ENCODE assay signal across 8 mouse cellular contexts in the genomic region with DNA sequence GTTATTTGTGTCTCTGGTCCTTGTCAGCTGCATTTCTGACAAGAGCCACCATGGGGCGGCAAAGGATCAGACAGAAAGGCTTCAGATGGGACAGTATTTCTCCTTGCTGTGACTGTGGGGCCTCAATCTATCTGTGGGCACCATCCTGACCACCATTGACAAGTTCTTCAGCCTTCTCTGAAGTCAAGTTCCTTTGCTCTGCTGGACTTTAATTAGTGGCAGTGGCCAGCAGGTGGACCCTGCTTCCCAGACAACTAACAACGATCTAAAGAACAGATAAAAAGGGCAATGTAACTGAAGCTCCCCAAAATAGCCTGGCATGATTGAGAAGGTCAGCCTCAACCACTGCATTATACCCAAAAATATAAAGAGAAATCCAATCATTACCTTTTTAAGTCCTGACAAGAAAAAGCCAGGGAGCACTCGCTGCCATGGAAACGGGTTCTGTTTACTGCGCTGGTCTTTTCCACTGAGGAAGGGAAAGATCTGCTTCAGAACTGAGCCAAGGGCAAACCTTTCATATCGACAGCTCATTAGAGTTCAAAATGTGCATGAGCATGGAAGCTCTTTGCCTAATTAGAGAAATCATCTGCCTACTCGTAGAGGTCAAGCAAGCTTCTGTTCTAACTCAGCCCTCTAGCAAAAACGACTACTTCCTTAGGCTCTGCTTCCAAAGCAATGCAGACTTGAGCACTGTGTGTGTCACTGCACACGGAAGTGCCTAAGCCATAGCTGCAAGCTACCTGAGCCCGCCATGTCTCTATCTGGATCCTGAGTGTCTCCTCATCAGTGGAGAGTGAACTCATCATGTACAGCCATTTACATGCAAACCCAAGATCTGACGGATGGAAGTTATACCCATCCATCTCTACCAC.
DNase-seq lines count a peak whose midpoint lies in the region; ATAC-seq and TF ChIP-seq lines count a peak whose summit lies in the region.

No protein-coding gene starts in this region.

- no peak for ATAC-seq in lung, postnatal 0 days
- ATAC-seq in forebrain, embryonic 13.5 days: peak; percentile 75

- 73% methylated on average over 11 of the region's 11 CpGs for WGBS in lung, postnatal 0 days
- WGBS in lung, adult 2 months: 71% methylated on average over 11 of the region's 11 CpGs
- 69% methylated on average over 11 of the region's 11 CpGs for WGBS in forebrain, embryonic 13.5 days

- DNase-seq in lung, postnatal 0 days (ENCODE audit: low spot score): no peak
- no peak for DNase-seq in lung, adult 2 months
- peak; percentile 76 for DNase-seq in brain, embryonic 14.5 days (ENCODE audit: low read depth)
- DNase-seq in left cerebral cortex, adult 18-20 months (ENCODE audit: low spot score in 2 of 2): peak; percentile 26 to 40
- no peak for DNase-seq in urinary bladder, postnatal 10 days (ENCODE audit: low spot score)
- DNase-seq in lung, postnatal 14 days: no peak
- no peak for DNase-seq in thymus, postnatal 36 days

- H3K9me3 ChIP-seq in lung, postnatal 0 days (ENCODE audit: low read length): no peaks in the 10 kb centered on the region
- no peaks in the 10 kb centered on the region for H3K9me3 ChIP-seq in forebrain, embryonic 13.5 days (replicated peaks)

- H3K4me1 ChIP-seq in lung, postnatal 0 days (ENCODE audit: insufficient read depth, low read depth, low read length): no peaks in the 10 kb centered on the region
- no peaks in the 10 kb centered on the region for H3K4me1 ChIP-seq in lung, adult 2 months (ENCODE audit: control insufficient read depth, insufficient read depth, low read length)
- H3K4me1 ChIP-seq in forebrain, embryonic 13.5 days: 0 out of 2 replicates have a peak, but pooled peaks cover 4% of the 10 kb centered on the region

- peak; percentile 26; the same call in 1 of the 2 replicates for TF ChIP-seq CTCF in lung, postnatal 0 days (IDR thresholded peaks at IDR 0.05)
- no peak for TF ChIP-seq CTCF in lung, adult 2 months (IDR thresholded peaks at IDR 0.05; ENCODE audit: insufficient read depth, low read length)
- TF ChIP-seq CTCF in brain, embryonic 14.5 days (IDR thresholded peaks at IDR 0.05; ENCODE audit: borderline replicate concordance, extremely low read depth, insufficient read depth, insufficient read length): peak; percentile 49; the same call in 1 of the 2 replicates

- H3K4me2 ChIP-seq in lung, postnatal 0 days (replicated peaks; ENCODE audit: low read depth, low read length): no peak overlapping the region
- no peak overlapping the region for H3K4me2 ChIP-seq in forebrain, embryonic 13.5 days

- no peaks in the 10 kb centered on the region for H3K27me3 ChIP-seq in lung, postnatal 0 days (replicated peaks; ENCODE audit: insufficient read depth, low read length)
- H3K27me3 ChIP-seq in forebrain, embryonic 13.5 days: no peaks in the 10 kb centered on the region

- no peak for TF ChIP-seq EP300 in lung, postnatal 0 days (IDR thresholded peaks at IDR 0.05)

- no peak overlapping the region for H3K4me3 ChIP-seq in lung, postnatal 0 days (ENCODE audit: low read depth, low read length)
- H3K4me3 ChIP-seq in lung, adult 2 months (replicated peaks; ENCODE audit: extremely low read depth, low read depth, low read length): no peak overlapping the region
- H3K4me3 ChIP-seq in forebrain, embryonic 13.5 days: no peak overlapping the region

- no peak overlapping the region for H3K9ac ChIP-seq in lung, postnatal 0 days (replicated peaks; ENCODE audit: low read depth)
- H3K9ac ChIP-seq in forebrain, embryonic 13.5 days: no peak overlapping the region

- no peaks in the 10 kb centered on the region for H3K36me3 ChIP-seq in lung, postnatal 0 days (ENCODE audit: insufficient read depth, low read length)
- no peaks in the 10 kb centered on the region for H3K36me3 ChIP-seq in forebrain, embryonic 13.5 days (ENCODE audit: poor library complexity, severe bottlenecking)

- TF ChIP-seq POLR2A in lung, adult 2 months (IDR thresholded peaks at IDR 0.05; ENCODE audit: borderline replicate concordance, extremely low read depth, low read depth, low read length): no peak
- TF ChIP-seq POLR2A in brain, embryonic 14.5 days (IDR thresholded peaks at IDR 0.05; ENCODE audit: borderline replicate concordance, extremely low read depth, insufficient read depth, insufficient read length, poor library complexity, severe bottlenecking): no peak

- H3K27ac ChIP-seq in lung, postnatal 0 days (ENCODE audit: low read length): no peak overlapping the region
- H3K27ac ChIP-seq in forebrain, embryonic 13.5 days: no peak overlapping the region

Comparison
In these comparisons a context has a peak if more than half of its experiments do, and no peak if none do; other contexts are left out.
1. DNase-seq: peak in brain, embryonic 14.5 days (single experiment) and left cerebral cortex, adult 18-20 months (2 of 2); none in lung, postnatal 0 days (single experiment), lung, adult 2 months (single experiment), urinary bladder, postnatal 10 days (single experiment), lung, postnatal 14 days (single experiment) and thymus, postnatal 36 days (0 of 2).